Mouse (Mus musculus) kidney, postnatal 36 days (tissue): ENCODE measurements around the gene Trarg1.
"Not testable (repeated sequence)": the region's sequence is repeated elsewhere in the genome, so short reads cannot be mapped to it uniquely, and the experiment has no call there.

Source experiments
- DNase-seq, 2 experiments: peaks; one replicate each; pipeline ENCODE4 v3.0.0; 2021 to 2022; ENCODE audit warnings: mixed read lengths in 2 of 2

Gene Trarg1

GRCm38 (mm10) chr11:76679508-76679907 is at the start of gene Trarg1:
Gene Trarg1 (plus strand): TSS chr11:76679808.
- DNase-seq = not testable (repeated sequence)

- no peak for DNase-seq
These were observed 49.6 kb upstream of the Trarg1 start for GRCm38 (mm10) chr11:76630023-76630422.

GRCm38 (mm10) chr11:76630487-76630886 is 49.1 kb upstream of the Trarg1 start:
- no peak for DNase-seq

- no peak for DNase-seq
These were observed 40.2 kb upstream of the Trarg1 start for GRCm38 (mm10) chr11:76639269-76639985.

- no peak for DNase-seq
These were observed 39.4 kb upstream of the Trarg1 start for GRCm38 (mm10) chr11:76640231-76640630.

- DNase-seq = no peak
These were observed 35.4 kb upstream of the Trarg1 start for GRCm38 (mm10) chr11:76644257-76644656.

GRCm38 (mm10) chr11:76645036-76645435 is 34.6 kb upstream of the Trarg1 start:
- DNase-seq = no peak

- DNase-seq = peak; percentile 87 to 96
These were observed 33.7 kb upstream of the Trarg1 start for GRCm38 (mm10) chr11:76645955-76646354.

- DNase-seq = no peak
These were observed 32.5 kb upstream of the Trarg1 start for GRCm38 (mm10) chr11:76647062-76647461.

- peak; percentile 76 to 86 for DNase-seq
These were observed 32.1 kb upstream of the Trarg1 start for GRCm38 (mm10) chr11:76647500-76647899.

- no peak for DNase-seq
These were observed 28.6 kb upstream of the Trarg1 start for GRCm38 (mm10) chr11:76650862-76651560.

GRCm38 (mm10) chr11:76652838-76653334 is 26.7 kb upstream of the Trarg1 start:
- DNase-seq = no peak

- peak; percentile 53 to 75 for DNase-seq
These were observed 24.5 kb upstream of the Trarg1 start for GRCm38 (mm10) chr11:76655106-76655505.

GRCm38 (mm10) chr11:76657450-76657970 is 22.1 kb upstream of the Trarg1 start:
- DNase-seq = no peak

- no peak for DNase-seq
These were observed 20.3 kb upstream of the Trarg1 start for GRCm38 (mm10) chr11:76659138-76659930.

- DNase-seq = no peak
These were observed 17.7 kb upstream of the Trarg1 start for GRCm38 (mm10) chr11:76661790-76662468.

GRCm38 (mm10) chr11:76666002-76666649 is 13.5 kb upstream of the Trarg1 start:
- DNase-seq = peak; percentile 14 to 52

GRCm38 (mm10) chr11:76667807-76668206 is 11.8 kb upstream of the Trarg1 start:
- DNase-seq = no peak

- DNase-seq = no peak
These were observed 7.6 kb upstream of the Trarg1 start, which contains the start of gene Bhlha9 for GRCm38 (mm10) chr11:76671871-76672475. Gene Bhlha9 (plus strand): TSS chr11:76672470.

GRCm38 (mm10) chr11:76672561-76673384 is 6.8 kb upstream of the Trarg1 start:
- DNase-seq = no peak
